Mouse (Mus musculus) intestine, embryonic 14.5 days (tissue): Measurements from ENCODE around the gene Lrp10. TPM values are rescaled to one million over a fixed set of nuclear protein-coding genes. Genes with fewer than 3 reads are reported as not detected.

Source experiments
- ATAC-seq: fragments of 200-750 bp; cut with Nextera tagmentation; replicated peaks from 2 replicates; pipeline ENCODE4 v1.8.0; 2017; ENCODE audit warnings: low read depth, moderate number of reproducible peaks, moderate TSS enrichment, moderate library complexity; ENCODE audit not compliant: low FRiP score, low TSS enrichment
- DNase-seq: peaks from one replicate; pipeline ENCODE4 v3.0.0-alpha.2; 2018; ENCODE audit warnings: low spot score
- H3K27ac ChIP-seq: fragments of 300-500 bp; sonication (generic); 2 replicates; pipeline ENCODE4 v1.5.1; 2014; ENCODE audit warnings: low read depth, mild to moderate bottlenecking, control low read depth
- H3K27me3 ChIP-seq: fragments of 300-500 bp; sonication (generic); replicated peaks from 2 replicates; pipeline ENCODE4 v1.6.1; 2014; ENCODE audit warnings: low read length, control low read depth; ENCODE audit not compliant: control insufficient read depth, insufficient read depth
- H3K36me3 ChIP-seq: fragments of 300-500 bp; sonication (generic); 2 replicates; pipeline ENCODE4 v1.6.1; 2014; ENCODE audit warnings: low read length, control low read depth; ENCODE audit not compliant: control insufficient read depth, insufficient read depth
- H3K4me1 ChIP-seq: fragments of 300-500 bp; sonication (generic); replicated peaks from 2 replicates; pipeline ENCODE4 v1.6.1; 2014; ENCODE audit warnings: low read length, control low read depth, mixed read lengths; ENCODE audit not compliant: control insufficient read depth, insufficient read depth
- H3K4me2 ChIP-seq: fragments of 300-500 bp; sonication (generic); 2 replicates; pipeline ENCODE4 v1.6.1; 2014; ENCODE audit warnings: low read length
- H3K4me3 ChIP-seq: fragments of 300-500 bp; sonication (generic); 2 replicates; pipeline ENCODE4 v1.5.1; 2014; ENCODE audit warnings: low read depth, low read length, control low read depth, mixed read lengths
- H3K9ac ChIP-seq: fragments of 300-500 bp; sonication (generic); 2 replicates; pipeline ENCODE4 v1.6.1; 2014; ENCODE audit warnings: mild to moderate bottlenecking, low read length
- H3K9me3 ChIP-seq: fragments of 300-500 bp; sonication (generic); 2 replicates; pipeline ENCODE4 v1.6.1; 2016; ENCODE audit warnings: low read length, control low read depth; ENCODE audit not compliant: control insufficient read depth
- WGBS: fragments of 180-500 bp; shearing (Covaris S2); extraction: QIAGEN DNeasy Blood & Tissue Kit; methylation state at CpG from one replicate; pipeline ENCODE4 v1.1.7; 2014; 5-methylcytosine and 5-hydroxymethylcytosine counted together
- polyA plus RNA-seq: library from polyadenylated mRNA; unstranded; fragments of >200 nt; fragmentation: Nextera tagmentation; extraction: Ambion mirVana; gene quantifications from 2 replicates; pipeline ENCODE4 v1.2.1, GENCODE M21; 2014

Gene Lrp10
- polyA plus RNA-seq, 1 experiment from 2014 or later = 50.7 TPM

GRCm38 (mm10) chr14:54425540-54425939 lies 38.4 kb upstream of the Lrp10 start:
- no peak for ATAC-seq
- H3K9me3 ChIP-seq = no peaks in the 10 kb centered on the region
- peaks cover 27% of the 10 kb centered on the region for H3K4me1 ChIP-seq
- H3K27ac ChIP-seq = no peak overlapping the region
- no peak overlapping the region for H3K4me3 ChIP-seq
- peak overlapping the region; percentile 61; the same call in 1 of the 2 replicates for H3K4me2 ChIP-seq
- peaks cover 15% of the 10 kb centered on the region; the same call in 1 of the 2 replicates for H3K36me3 ChIP-seq
- DNase-seq = no peak
- H3K9ac ChIP-seq = no peak overlapping the region
- no peaks in the 10 kb centered on the region for H3K27me3 ChIP-seq
- WGBS = 84% methylated on average over 1 of the region's 1 CpGs

- H3K27ac ChIP-seq = peak overlapping the region; percentile 82
- WGBS = 35% methylated on average over 14 of the region's 14 CpGs
- H3K36me3 ChIP-seq = peaks cover 15% of the 10 kb centered on the region; the same call in 1 of the 2 replicates
- ATAC-seq = no peak
- peak overlapping the region; percentile 65 for H3K9ac ChIP-seq
- H3K4me1 ChIP-seq = peaks cover 27% of the 10 kb centered on the region
- H3K4me2 ChIP-seq = peak overlapping the region; percentile 61
- H3K4me3 ChIP-seq = peak overlapping the region; percentile 61
- H3K27me3 ChIP-seq = no peaks in the 10 kb centered on the region
- DNase-seq = no peak
- H3K9me3 ChIP-seq = no peaks in the 10 kb centered on the region
Measured at GRCm38 (mm10) chr14:54426003-54426688, 37.8 kb upstream of the Lrp10 start.

GRCm38 (mm10) chr14:54426689-54427398 lies 37.1 kb upstream of the Lrp10 start, which contains the start of gene Mrpl52:
Gene Mrpl52, plus strand, starts transcription at chr14:54426909.
- Histone ChIP-seq H3K9ac (peak within 1 kb of the TSS; percentile 65), H3K27me3 (no peaks in the 10 kb centered on the region), H3K4me2 (peak within 1 kb of the TSS; percentile 61), H3K27ac (peak within 1 kb of the TSS; percentile 82), H3K9me3 (no peaks in the 10 kb centered on the region), H3K4me3 (peak within 1 kb of the TSS; percentile 61), H3K4me1 (peaks cover 27% of the 10 kb centered on the region), H3K36me3 (peaks cover 15% of the 10 kb centered on the region; the same call in 1 of the 2 replicates)
- under 1% methylated on average over 48 of the region's 48 CpGs for WGBS
- DNase-seq (peak; percentile 94), ATAC-seq (peak; percentile 79)

- H3K4me1 ChIP-seq = peaks cover 27% of the 10 kb centered on the region
- WGBS = 92% methylated on average over 7 of the region's 7 CpGs
- no peaks in the 10 kb centered on the region for H3K27me3 ChIP-seq
- 0 out of 2 replicates have a peak overlapping the region, but pooled peaks have one; percentile 82 for H3K27ac ChIP-seq
- H3K9ac ChIP-seq = peak overlapping the region; percentile 65; the same call in 1 of the 2 replicates
- DNase-seq = no peak
- peak overlapping the region; percentile 61 for H3K4me3 ChIP-seq
- peak overlapping the region; percentile 61 for H3K4me2 ChIP-seq
- no peak for ATAC-seq
- H3K9me3 ChIP-seq = no peaks in the 10 kb centered on the region
- H3K36me3 ChIP-seq = peaks cover 15% of the 10 kb centered on the region; the same call in 1 of the 2 replicates
Measured at GRCm38 (mm10) chr14:54427696-54428095, 36.2 kb upstream of the Lrp10 start.

- Histone ChIP-seq H3K4me1 (peaks cover 31% of the 10 kb centered on the region), H3K27ac (no peak overlapping the region), H3K27me3 (no peaks in the 10 kb centered on the region), H3K4me2 (no peak overlapping the region), H3K9me3 (no peaks in the 10 kb centered on the region), H3K36me3 (peaks cover 15% of the 10 kb centered on the region; the same call in 1 of the 2 replicates), H3K9ac (no peak overlapping the region), H3K4me3 (no peak overlapping the region)
- WGBS = 77% methylated on average over 5 of the region's 5 CpGs
- ATAC-seq (no peak), DNase-seq (no peak)
Measured at GRCm38 (mm10) chr14:54428421-54428820, 35.5 kb upstream of the Lrp10 start.

GRCm38 (mm10) chr14:54429332-54430093 lies 34.4 kb upstream of the Lrp10 start:
- Histone ChIP-seq H3K27me3 (no peaks in the 10 kb centered on the region), H3K27ac (peak overlapping the region; percentile 99), H3K4me2 (no peak overlapping the region; the same call in 1 of the 2 replicates), H3K9ac (peak overlapping the region; percentile 99; the same call in 1 of the 2 replicates), H3K36me3 (peaks cover 15% of the 10 kb centered on the region; the same call in 1 of the 2 replicates), H3K4me3 (no peak overlapping the region), H3K9me3 (no peaks in the 10 kb centered on the region), H3K4me1 (peaks cover 42% of the 10 kb centered on the region)
- DNase-seq = no peak
- no peak for ATAC-seq
- 49% methylated on average over 7 of the region's 7 CpGs for WGBS

- H3K9ac ChIP-seq = peak overlapping the region; percentile 99
- peaks cover 48% of the 10 kb centered on the region for H3K4me1 ChIP-seq
- 5% methylated on average over 18 of the region's 18 CpGs for WGBS
- no peaks in the 10 kb centered on the region for H3K27me3 ChIP-seq
- peaks cover 20% of the 10 kb centered on the region for H3K36me3 ChIP-seq
- DNase-seq (peak; percentile 72), ATAC-seq (no peak)
- peak overlapping the region; percentile 99 for H3K27ac ChIP-seq
- peak overlapping the region; percentile 70 for H3K4me2 ChIP-seq
- peak overlapping the region; percentile 87 for H3K4me3 ChIP-seq
- no peaks in the 10 kb centered on the region for H3K9me3 ChIP-seq
Measured at GRCm38 (mm10) chr14:54430406-54431145, 33.4 kb upstream of the Lrp10 start.
